Mouse (Mus musculus): Measurements from ENCODE around the gene Mettl17.
"Not testable (repeated sequence)": the region's sequence is repeated elsewhere in the genome, so short reads cannot be mapped to it uniquely, and the experiment has no call there.

Gene Mettl17

GRCm38 (mm10) chr14:51884598-51885331 is at the start of gene Mettl17:
Mettl17 (plus strand) TSS chr14:51884842.
- peak; percentile 95 for DNase-seq

GRCm38 (mm10) chr14:51838480-51838879 is 46.2 kb upstream of the Mettl17 start:
- DNase-seq = not testable (repeated sequence)

DNA sequence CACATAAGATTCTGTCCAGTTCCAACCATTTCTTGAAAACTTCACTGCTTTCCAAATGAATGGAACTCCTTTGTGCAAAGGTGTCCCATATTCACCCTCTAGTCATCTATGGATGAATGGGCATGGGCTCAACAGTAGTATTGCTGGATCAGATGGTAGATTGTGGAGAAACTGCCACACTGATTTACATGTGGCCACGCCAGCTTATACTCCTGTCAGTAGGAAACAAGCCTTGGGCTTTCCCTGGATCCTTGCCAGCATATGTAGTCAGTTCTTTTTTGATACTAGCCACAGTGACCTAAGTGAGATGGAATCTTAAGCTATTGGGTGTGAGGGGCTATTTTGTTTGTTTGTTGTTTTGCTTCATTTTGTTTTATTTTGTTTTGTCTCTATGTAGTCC is 42.4 kb upstream of the Mettl17 start:
- DNase-seq = no peak

- DNase-seq = no peak
These were observed 41.9 kb upstream of the Mettl17 start for GRCm38 (mm10) chr14:51842781-51843180.

DNA sequence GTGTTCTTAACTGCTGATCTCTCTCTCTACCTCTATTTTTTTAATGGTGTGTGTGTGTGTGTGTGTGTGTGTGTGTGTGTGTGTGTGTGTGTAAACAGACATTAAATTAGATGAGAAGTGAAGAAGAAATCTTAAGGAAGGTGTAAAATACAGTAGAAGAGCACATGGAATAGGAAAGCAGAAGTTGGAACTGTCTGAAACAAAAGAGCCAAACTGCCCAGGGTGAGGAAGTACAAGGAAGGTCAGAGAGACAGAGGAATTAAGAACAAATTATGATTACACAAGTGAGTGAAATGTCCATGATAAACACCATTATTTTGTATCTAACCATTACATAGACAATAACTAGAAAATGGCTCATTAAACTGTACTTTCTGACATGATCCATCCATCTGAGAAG is 40.8 kb upstream of the Mettl17 start:
- no peak for DNase-seq

DNA sequence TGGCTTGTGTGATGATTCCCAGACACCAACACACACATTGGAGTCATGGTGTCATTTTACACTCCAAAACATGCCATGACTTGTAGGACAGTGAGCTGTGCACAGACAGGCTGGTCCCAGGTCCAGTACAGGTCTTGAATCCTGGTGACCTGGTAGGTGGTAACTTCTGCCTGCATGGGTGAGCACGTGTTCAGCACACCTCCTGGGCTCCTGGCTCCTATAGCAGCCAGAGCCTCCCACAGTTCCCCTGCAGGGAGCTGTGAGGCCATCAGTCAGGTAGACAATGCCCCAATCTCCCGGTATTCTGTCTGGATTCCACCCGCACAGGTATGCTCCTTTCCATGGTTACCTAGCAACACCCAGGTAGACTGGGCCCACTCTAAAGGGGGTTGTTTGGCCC is 38.1 kb upstream of the Mettl17 start:
- DNase-seq = no peak

- not testable (repeated sequence) for DNase-seq
These were observed 33.6 kb upstream of the Mettl17 start for GRCm38 (mm10) chr14:51851006-51851405.

- DNase-seq = no peak
These were observed 31.2 kb upstream of the Mettl17 start, which contains the start of gene Ear6 for GRCm38 (mm10) chr14:51853399-51853798. Ear6 (plus strand) TSS chr14:51853699.

DNA sequence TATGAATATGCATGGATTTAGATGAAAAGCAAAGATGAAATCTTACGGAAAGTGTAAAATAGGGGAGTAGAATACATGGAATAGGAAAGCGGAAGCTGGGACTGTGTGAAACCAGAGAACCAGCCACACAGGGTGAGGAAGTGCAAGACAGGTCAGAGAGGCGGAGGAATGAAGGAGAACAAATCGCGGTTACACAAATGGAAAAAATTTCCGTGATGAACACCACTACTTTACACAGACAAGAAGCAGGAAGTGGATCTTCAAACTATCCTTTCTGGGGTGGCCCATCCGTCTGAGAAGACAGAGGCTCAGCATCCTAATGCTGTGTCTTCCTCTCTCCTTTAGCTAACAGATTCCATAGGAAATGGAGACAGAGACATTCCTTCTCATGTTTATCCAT is 29.4 kb upstream of the Mettl17 start:
- not testable (repeated sequence) for DNase-seq

- DNase-seq = not testable (repeated sequence)
These were observed 21.0 kb upstream of the Mettl17 start for GRCm38 (mm10) chr14:51863603-51864002.

DNA sequence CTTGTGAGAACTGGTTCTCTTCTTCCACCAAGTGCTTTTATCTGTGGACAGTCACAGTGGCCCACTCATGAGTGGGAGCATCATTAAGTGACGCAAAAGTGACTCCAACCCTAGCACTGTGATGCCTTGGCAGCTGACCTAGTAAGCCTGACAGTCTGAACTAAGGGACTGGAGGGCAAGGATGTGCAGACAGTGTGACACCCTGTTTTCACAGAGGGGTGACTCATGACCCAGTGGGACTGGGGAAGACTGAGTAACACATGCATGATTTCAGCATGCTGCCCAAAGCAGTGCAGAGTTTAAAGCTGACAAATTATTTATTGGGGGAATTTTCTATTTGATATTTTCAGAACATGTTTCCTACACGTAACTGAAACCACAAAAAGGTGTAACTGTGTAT is 13.9 kb upstream of the Mettl17 start:
- no peak for DNase-seq

GRCm38 (mm10) chr14:51871741-51872140 is 12.9 kb upstream of the Mettl17 start:
- DNase-seq = no peak

GRCm38 (mm10) chr14:51877517-51877916 is 7.1 kb upstream of the Mettl17 start:
- no peak for DNase-seq

GRCm38 (mm10) chr14:51883527-51884030 is 1.1 kb upstream of the Mettl17 start:
- DNase-seq = peak; percentile 79

DNA sequence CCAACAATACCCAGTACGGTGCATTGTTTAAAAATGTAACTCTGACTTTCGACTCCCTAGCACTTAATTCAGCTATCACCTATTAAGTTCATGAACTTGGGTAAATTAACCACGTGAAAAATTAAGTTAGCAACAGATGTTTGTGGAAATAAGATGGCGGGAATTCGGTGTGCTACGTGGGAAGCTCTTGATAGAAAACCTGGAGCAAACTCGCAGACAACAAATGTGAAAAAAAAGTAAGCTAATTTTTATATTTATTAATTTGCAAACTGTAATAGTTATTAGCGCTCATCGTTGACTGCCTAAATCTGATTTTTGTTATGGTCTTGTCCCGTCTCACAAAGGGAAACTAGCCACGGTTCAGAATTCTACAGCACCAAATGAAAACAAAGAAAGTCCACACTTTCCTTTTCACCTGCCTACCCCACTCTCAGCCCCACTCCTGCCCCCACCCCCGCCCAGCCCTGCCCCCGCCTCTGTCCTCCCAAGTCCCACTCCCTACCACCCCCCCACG is 554 bp upstream of the Mettl17 start:
- peak; percentile 50 for DNase-seq

DNA sequence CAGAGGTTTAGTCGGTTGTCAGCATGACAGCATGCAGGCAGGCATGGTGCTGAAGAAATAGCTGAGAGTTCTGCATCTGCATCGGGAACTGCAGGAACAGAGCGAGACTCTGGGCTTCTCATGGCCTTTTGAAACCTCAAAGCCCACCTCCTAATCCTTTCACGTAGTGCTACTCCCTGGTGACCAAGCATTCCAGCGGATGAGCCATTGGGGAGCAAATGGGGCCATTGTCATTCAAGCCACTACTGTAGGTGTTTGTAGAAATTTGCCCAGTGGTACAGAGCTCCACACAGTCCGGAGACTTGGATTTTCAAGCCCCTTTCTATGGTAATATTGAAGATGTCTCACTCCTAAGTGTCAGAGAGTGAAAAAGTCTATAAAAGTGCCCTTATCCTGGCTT is 1.4 kb downstream of the Mettl17 start:
- DNase-seq = no peak

GRCm38 (mm10) chr14:51889833-51890232 is 5.2 kb downstream of the Mettl17 start:
- no peak for DNase-seq

DNA sequence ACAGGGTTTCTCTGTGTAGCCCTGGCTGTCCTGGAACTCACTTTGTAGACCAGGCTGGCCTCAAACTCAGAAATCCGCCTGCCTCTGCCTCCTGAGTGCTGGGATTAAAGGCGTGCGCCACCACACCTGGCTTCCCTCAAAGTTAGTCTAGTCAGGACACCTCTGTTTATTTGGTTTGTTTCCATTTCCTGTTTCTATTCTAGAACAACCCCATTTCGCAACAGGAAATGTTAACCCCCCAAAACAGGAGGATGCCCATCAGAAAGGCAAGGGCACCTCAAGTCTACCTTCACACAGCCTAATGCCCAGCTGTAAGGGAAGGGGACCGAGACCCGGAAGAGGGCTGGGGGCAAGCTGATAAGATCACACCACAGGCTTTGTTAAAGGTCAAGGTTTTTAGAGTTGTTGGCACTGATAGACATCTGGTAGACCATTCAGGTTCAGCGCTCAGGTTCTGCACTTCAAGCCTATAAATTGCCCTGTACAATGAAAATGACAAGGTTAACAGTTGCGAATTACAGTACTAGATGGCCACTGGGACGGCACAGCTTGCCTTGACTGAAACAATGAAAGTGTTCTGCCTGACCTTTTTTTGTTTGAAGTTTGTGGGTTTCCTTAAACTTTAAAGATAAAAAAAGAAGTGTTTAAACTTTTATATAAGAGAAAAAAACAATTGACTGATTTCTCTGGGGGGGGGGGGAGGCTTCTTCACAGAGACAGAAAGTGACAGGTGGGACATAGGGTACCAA is 7.7 kb downstream of the Mettl17 start, which contains the start of gene Slc39a2:
TSS of gene Slc39a2 (plus strand) at position 699 of the 749 bp plus-strand sequence.
- DNase-seq = no peak

DNA sequence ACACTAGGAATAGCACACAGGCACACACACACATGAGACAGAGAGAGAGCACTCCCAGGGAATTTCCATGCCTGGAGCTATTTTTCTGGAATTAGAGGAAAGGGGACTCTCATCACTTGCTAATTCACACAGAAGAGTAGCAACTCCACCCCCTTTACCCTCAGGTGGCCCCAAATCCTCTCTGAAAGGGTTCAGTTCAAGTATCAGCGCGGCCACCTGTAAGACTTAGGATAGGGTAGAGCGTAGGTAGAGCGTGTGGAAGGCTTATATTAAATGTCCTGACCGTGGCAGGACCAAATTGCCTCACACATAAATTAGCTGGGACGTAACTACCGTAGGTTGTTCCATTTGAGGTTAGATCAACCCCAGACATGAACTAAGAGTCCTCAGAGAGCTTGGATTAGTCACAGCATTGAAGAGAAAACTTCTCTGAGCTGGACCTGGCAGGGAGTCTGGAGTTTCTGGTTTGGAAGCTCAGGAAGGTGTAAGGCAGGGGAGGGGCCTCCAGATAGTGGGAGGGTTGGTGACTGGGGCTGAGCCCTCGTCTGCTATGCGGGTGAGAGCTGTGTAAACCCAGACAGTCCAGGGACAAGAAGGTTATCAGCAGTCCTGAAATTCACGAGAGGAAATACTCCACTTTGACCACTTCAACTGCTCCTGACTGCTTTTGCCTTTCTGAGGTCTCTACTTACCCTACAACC is 8.6 kb downstream of the Mettl17 start:
- no peak for DNase-seq

GRCm38 (mm10) chr14:51893809-51894208 is 9.2 kb downstream of the Mettl17 start:
- no peak for DNase-seq

DNA sequence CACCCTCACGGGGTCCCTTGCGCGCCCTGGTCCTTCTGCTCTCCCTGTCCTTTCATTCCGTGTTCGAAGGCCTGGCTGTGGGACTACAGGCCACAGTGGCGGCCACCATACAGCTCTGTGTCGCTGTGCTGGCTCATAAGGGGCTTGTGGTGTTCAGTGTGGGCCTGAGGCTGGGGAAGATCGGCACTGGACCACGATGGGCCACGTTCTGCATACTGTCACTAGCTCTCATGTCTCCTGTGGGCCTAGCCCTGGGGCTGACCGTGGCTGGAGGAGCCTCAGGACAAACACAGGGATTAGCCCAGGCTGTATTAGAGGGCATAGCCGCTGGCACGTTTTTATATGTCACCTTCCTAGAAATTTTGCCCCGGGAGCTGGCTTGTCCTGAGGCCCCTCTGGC is 10.4 kb downstream of the Mettl17 start:
- no peak for DNase-seq

- DNase-seq = no peak
These were observed 11.4 kb downstream of the Mettl17 start for GRCm38 (mm10) chr14:51896019-51896418.

DNA sequence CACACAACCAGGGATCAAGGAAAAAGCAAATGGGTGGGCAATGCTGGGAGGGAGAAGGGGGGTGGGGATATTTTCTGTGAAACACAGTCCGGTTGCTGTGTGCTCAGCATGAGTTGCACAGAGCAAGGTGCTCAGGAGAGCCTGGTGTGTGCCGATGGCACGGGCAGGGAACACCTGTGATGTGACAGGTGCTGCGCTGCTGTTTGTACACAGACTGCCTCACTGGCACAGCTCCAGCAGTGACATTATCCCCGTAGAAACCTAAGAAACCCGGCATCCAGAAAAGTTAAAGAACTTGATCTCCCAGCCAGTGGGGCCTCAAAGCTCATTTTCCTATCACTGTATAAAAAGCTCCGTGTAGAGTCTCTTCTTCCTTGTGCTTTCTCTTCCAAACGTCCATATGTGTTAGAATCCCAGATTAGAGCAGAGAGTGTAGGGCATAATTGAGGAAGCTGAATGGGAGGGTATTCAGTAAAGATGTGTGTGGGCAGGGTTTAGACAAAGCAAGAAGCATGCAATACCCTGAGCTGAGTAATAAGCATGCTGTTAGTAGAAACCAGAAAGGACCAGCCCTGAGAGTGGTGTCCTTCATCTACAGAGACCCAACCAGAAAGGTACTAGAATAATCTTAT is 12.0 kb downstream of the Mettl17 start:
- no peak for DNase-seq

Measured in cerebellum, adult 9-10 months (tissue).